Mouse (Mus musculus): ENCODE measurements around the gene Elmo1.

- TF ChIP-seq E2F4 (IDR thresholded peaks at IDR 0.05; ENCODE audit: insufficient read depth), result no peak
- TF ChIP-seq MYOG (IDR thresholded peaks at IDR 0.05; ENCODE audit: control insufficient read depth in 1 of 3, insufficient read depth in 1 of 3, insufficient read length in 2 of 3, low read depth in 2 of 3), result no peak
- no peak for TF ChIP-seq POLR2A (IDR thresholded peaks at IDR 0.05; ENCODE audit: insufficient read length, low read depth)
- TF ChIP-seq USF1 (IDR thresholded peaks at IDR 0.05; ENCODE audit: low read depth), result no peak
- TF ChIP-seq POLR2AphosphoS2 (IDR thresholded peaks at IDR 0.05; ENCODE audit: insufficient read length, low read depth), result no peak
- no peak for TF ChIP-seq TCF12 (IDR thresholded peaks at IDR 0.05; ENCODE audit: insufficient read depth, poor library complexity, severe bottlenecking)
- no peak for TF ChIP-seq CEBPB (IDR thresholded peaks at IDR 0.05; ENCODE audit: insufficient read depth, poor library complexity, severe bottlenecking)
- no peak for TF ChIP-seq MAX (IDR thresholded peaks at IDR 0.05; ENCODE audit: low read depth)
- TF ChIP-seq REST (IDR thresholded peaks at IDR 0.05; ENCODE audit: insufficient read depth, insufficient read length), result no peak
- TF ChIP-seq TCF3 (IDR thresholded peaks at IDR 0.05; ENCODE audit: insufficient read length, low read depth), result no peak
- no peak for TF ChIP-seq MYOD1 (IDR thresholded peaks at IDR 0.05; ENCODE audit: control insufficient read depth in 1 of 3, insufficient read length in 2 of 3, low read depth in 2 of 3)
Measured at GRCm38 (mm10) chr13:20330954-20331353, 240.6 kb downstream of the Elmo1 start.
